Mouse (Mus musculus) cerebellum, adult 8-10 months (tissue): ENCODE data around the gene Tnr.
A peak's percentile ranks its signal among the peaks of the same experiment; 100 is the strongest.

ENCODE experiments used
- DNase-seq: peaks from one replicate; pipeline ENCODE4 v3.0.0; 2022

Gene Tnr

GRCm38 (mm10) chr1:159523578-159523977 lies at the start of gene Tnr:
TSS of gene Tnr (plus strand) at chr1:159523769.
- peak; percentile 78 for DNase-seq

GRCm38 (mm10) chr1:159489853-159490435 lies 33.6 kb upstream of the Tnr start:
- no peak for DNase-seq

- no peak for DNase-seq
Measured at GRCm38 (mm10) chr1:159492536-159492935, 31.0 kb upstream of the Tnr start.

- no peak for DNase-seq
Measured at GRCm38 (mm10) chr1:159493720-159494499, 29.7 kb upstream of the Tnr start.

GRCm38 (mm10) chr1:159498236-159498635 lies 25.3 kb upstream of the Tnr start:
- DNase-seq = no peak

GRCm38 (mm10) chr1:159499806-159500460 lies 23.6 kb upstream of the Tnr start:
- DNase-seq = no peak

- DNase-seq = no peak
Measured at GRCm38 (mm10) chr1:159501911-159502310, 21.7 kb upstream of the Tnr start.

- DNase-seq = no peak
Measured at GRCm38 (mm10) chr1:159510667-159511066, 12.9 kb upstream of the Tnr start.

- DNase-seq = no peak
Measured at GRCm38 (mm10) chr1:159517647-159518046, 5.9 kb upstream of the Tnr start.

GRCm38 (mm10) chr1:159519206-159519605 lies 4.4 kb upstream of the Tnr start:
- DNase-seq = peak; percentile 33

- no peak for DNase-seq
Measured at GRCm38 (mm10) chr1:159523069-159523468, 500 bp upstream of the Tnr start.

- DNase-seq = peak; percentile 62
Measured at GRCm38 (mm10) chr1:159524051-159524549, 531 bp downstream of the Tnr start.

GRCm38 (mm10) chr1:159532841-159533569 lies 9.4 kb downstream of the Tnr start:
- DNase-seq = no peak

GRCm38 (mm10) chr1:159535582-159535981 lies 12.0 kb downstream of the Tnr start:
- no peak for DNase-seq

- no peak for DNase-seq
Measured at GRCm38 (mm10) chr1:159537541-159537940, 14.0 kb downstream of the Tnr start.

GRCm38 (mm10) chr1:159538076-159538475 lies 14.5 kb downstream of the Tnr start:
- DNase-seq = no peak

- DNase-seq = no peak
Measured at GRCm38 (mm10) chr1:159545470-159546145, 22.0 kb downstream of the Tnr start.

- no peak for DNase-seq
Measured at GRCm38 (mm10) chr1:159551036-159551435, 27.5 kb downstream of the Tnr start.

GRCm38 (mm10) chr1:159551591-159552442 lies 28.2 kb downstream of the Tnr start:
- no peak for DNase-seq

- no peak for DNase-seq
Measured at GRCm38 (mm10) chr1:159561616-159562015, 38.0 kb downstream of the Tnr start.

GRCm38 (mm10) chr1:159565129-159565528 lies 41.6 kb downstream of the Tnr start:
- DNase-seq = no peak

GRCm38 (mm10) chr1:159566046-159566445 lies 42.5 kb downstream of the Tnr start:
- DNase-seq = no peak
